ENCODE assay signal across 18 mouse cellular contexts in genomic region chr17:87152984-87153383, GRCm38 (mm10). TPM values are rescaled to one million over a fixed set of nuclear protein-coding genes. Genes with fewer than 3 reads are reported as not detected.
A peak's percentile ranks its signal among the peaks of the same experiment; 100 is the strongest.
DNase-seq lines count a peak whose midpoint lies in the region; ATAC-seq and TF ChIP-seq lines count a peak whose summit lies in the region.
"Had no signal": no experiment of that assay in that cellular context is flagged by ENCODE, and none has a peak within 500 bp of the region (broad histone marks: within the 10 kb centered on the region; RNA-seq: fewer than 3 reads in every experiment).

No protein-coding gene starts in this region.

- 19% methylated on average over 5 of the region's 5 CpGs for WGBS in heart, postnatal 0 days
- WGBS in kidney, embryonic 14.5 days: 45% methylated on average over 5 of the region's 5 CpGs

- peak; percentile 8 for DNase-seq in embryo, embryonic 11 days
- DNase-seq in embryo, embryonic 10 days (ENCODE audit: low spot score): no peak
- no peak for DNase-seq in heart, postnatal 0 days (ENCODE audit: low spot score)
- DNase-seq in heart, postnatal 25 days (ENCODE audit: low spot score): no peak
- peak; percentile 74 for DNase-seq in thymus, postnatal 14 days
- no peak for DNase-seq in spleen, postnatal 36 days (ENCODE audit: low spot score in 2 of 2)
- DNase-seq: cerebellum, postnatal 10 days; liver, postnatal 0 days; right cerebral cortex, postnatal 4 days had no signal

- H3K4me2 ChIP-seq in heart, postnatal 0 days (ENCODE audit: low read depth, low read length): no peak overlapping the region
- H3K4me2 ChIP-seq in kidney, embryonic 14.5 days (replicated peaks; ENCODE audit: low read depth, low read length): no peak overlapping the region
- H3K4me2 ChIP-seq: embryonic facial prominence, embryonic 13.5 days; limb, embryonic 13.5 days; neural tube, embryonic 15.5 days; stomach, embryonic 15.5 days had no signal

- ATAC-seq in heart, postnatal 0 days (ENCODE audit: insufficient read depth, low read depth): no peak
- peak; percentile 44 for ATAC-seq in megakaryocyte, adult 5-6 weeks (ENCODE audit: poor library complexity, severe bottlenecking)
- no peak for ATAC-seq in kidney, embryonic 14.5 days (ENCODE audit: low FRiP score, low TSS enrichment)
- ATAC-seq: liver, postnatal 0 days; Patski had no signal

- TF ChIP-seq CTCF in heart, postnatal 0 days (IDR thresholded peaks at IDR 0.05; ENCODE audit: low read depth): no peak

- peak overlapping the region; percentile 41; the same call in 1 of the 2 replicates for H3K27ac ChIP-seq in heart, postnatal 0 days (ENCODE audit: low read depth)
- H3K27ac ChIP-seq in kidney, embryonic 14.5 days (ENCODE audit: low read depth, low read length): no peak overlapping the region; the same call in 1 of the 2 replicates
- H3K27ac ChIP-seq: embryonic facial prominence, embryonic 13.5 days; kidney, postnatal 0 days; layer of hippocampus, adult 2 months; limb, embryonic 13.5 days; neural tube, embryonic 15.5 days; stomach, embryonic 15.5 days had no signal

- H3K36me3 ChIP-seq in heart, postnatal 0 days (replicated peaks; ENCODE audit: control insufficient read depth, insufficient read depth, low read length): no peaks in the 10 kb centered on the region
- H3K36me3 ChIP-seq in kidney, embryonic 14.5 days (ENCODE audit: control insufficient read depth, insufficient read depth, low read length): no peaks in the 10 kb centered on the region
- H3K36me3 ChIP-seq: embryonic facial prominence, embryonic 13.5 days; limb, embryonic 13.5 days; neural tube, embryonic 15.5 days; stomach, embryonic 15.5 days had no signal

- no peak overlapping the region for H3K4me3 ChIP-seq in heart, postnatal 0 days (ENCODE audit: low read depth, low read length)
- no peak overlapping the region for H3K4me3 ChIP-seq in kidney, embryonic 14.5 days (ENCODE audit: low read length)
- H3K4me3 ChIP-seq: embryonic facial prominence, embryonic 13.5 days; layer of hippocampus, adult 2 months; limb, embryonic 13.5 days; neural tube, embryonic 15.5 days; stomach, embryonic 15.5 days had no signal

- no peaks in the 10 kb centered on the region for H3K27me3 ChIP-seq in heart, postnatal 0 days (ENCODE audit: control insufficient read depth, insufficient read depth, low read length)
- H3K27me3 ChIP-seq in kidney, embryonic 14.5 days (ENCODE audit: control insufficient read depth, insufficient read depth, low read length): no peaks in the 10 kb centered on the region
- H3K27me3 ChIP-seq: embryonic facial prominence, embryonic 13.5 days; limb, embryonic 13.5 days; neural tube, embryonic 15.5 days; Patski; stomach, embryonic 15.5 days had no signal

- intact Hi-C loops in heart, postnatal 25 days (cut with DNase I): no loop called here

- TF ChIP-seq EP300 in heart, postnatal 0 days (IDR thresholded peaks at IDR 0.05; ENCODE audit: low read depth): no peak

- no peaks in the 10 kb centered on the region for H3K9me3 ChIP-seq in heart, postnatal 0 days (replicated peaks; ENCODE audit: control insufficient read depth, low read length)
- H3K9me3 ChIP-seq in kidney, embryonic 14.5 days (ENCODE audit: control insufficient read depth, low read length): no peaks in the 10 kb centered on the region
- H3K9me3 ChIP-seq: embryonic facial prominence, embryonic 13.5 days; limb, embryonic 13.5 days; neural tube, embryonic 15.5 days; stomach, embryonic 15.5 days had no signal

- H3K9ac ChIP-seq in heart, postnatal 0 days (replicated peaks; ENCODE audit: low read depth, low read length): no peak overlapping the region
- no peak overlapping the region for H3K9ac ChIP-seq in kidney, embryonic 14.5 days (ENCODE audit: low read depth, low read length)
- H3K9ac ChIP-seq: embryonic facial prominence, embryonic 13.5 days; limb, embryonic 13.5 days; liver, postnatal 0 days; neural tube, embryonic 15.5 days; stomach, embryonic 15.5 days had no signal

- peaks cover 7% of the 10 kb centered on the region; the same call in 1 of the 2 replicates for H3K4me1 ChIP-seq in heart, postnatal 0 days (ENCODE audit: control insufficient read depth, insufficient read depth)
- peaks cover 5% of the 10 kb centered on the region; the same call in 1 of the 2 replicates for H3K4me1 ChIP-seq in kidney, embryonic 14.5 days (ENCODE audit: control insufficient read depth, insufficient read depth, low read length)
- H3K4me1 ChIP-seq: neural tube, embryonic 15.5 days had no signal

RNA-seq across cellular contexts. Expression of gene Socs5, which starts 45.5 kb away (rescaled TPM):
- total RNA-seq in heart, postnatal 0 days (2014; rRNA removed; ENCODE audit: low replicate concordance): 11.4 and 17.7 TPM in 2 replicates
- 7.3 and 7.9 TPM in 2 replicates for polyA plus RNA-seq in heart, postnatal 0 days (2015; fragmentation: Nextera tagmentation; extraction: Ambion mirVana)
- 10 to 100 TPM; 27.6 to 34.0 TPM for total RNA-seq in heart, postnatal 25 days (2021)
- 1.8 and 3.0 TPM in 2 replicates for total RNA-seq in megakaryocyte, adult 5-6 weeks (2015)
- 1.2 TPM in 2 replicates for total RNA-seq in megakaryocyte, adult 5-6 weeks (2017)
- 17.5 and 24.5 TPM in 2 replicates for polyA plus RNA-seq in kidney, embryonic 14.5 days (2014; fragmentation: Nextera tagmentation; extraction: Ambion mirVana)

Comparison
In these comparisons a context has a peak if more than half of its experiments do, and no peak if none do; other contexts are left out.
1. DNase-seq: peak in embryo, embryonic 11 days (single experiment) and thymus, postnatal 14 days (single experiment); none in embryo, embryonic 10 days (single experiment), heart, postnatal 0 days (single experiment), heart, postnatal 25 days (single experiment) and spleen, postnatal 36 days (0 of 2).